Mouse (Mus musculus): ENCODE measurements at regions not wholly inside any gene's neighbourhood (a gene's known extent, or its start where the extent isn't known, plus 50 kb on each side); places are given as distances from the start of the nearest gene placed in this dataset.

- no peaks in the 10 kb centered on the region for H3K4me1 ChIP-seq (ENCODE audit: control insufficient read depth in 1 of 2, insufficient read depth in 2 of 2, low read length in 2 of 2)
- no peak for DNase-seq (ENCODE audit: low read depth, low spot score)
- H3K79me2 ChIP-seq (ENCODE audit: control insufficient read depth, insufficient read depth, low read length, poor library complexity) = no peaks in the 10 kb centered on the region
- no peaks in the 10 kb centered on the region for H3K27me3 ChIP-seq (ENCODE audit: control insufficient read depth in 1 of 2, insufficient read depth in 2 of 2, low read length in 2 of 2)
- no peak overlapping the region for H3K27ac ChIP-seq (ENCODE audit: control insufficient read depth, low read depth, low read length)
- no peak overlapping the region for H3K4me3 ChIP-seq (ENCODE audit: control insufficient read depth in 1 of 2, insufficient read depth in 1 of 2, low read depth in 2 of 2, low read length in 2 of 2)
- H3K9ac ChIP-seq (ENCODE audit: control insufficient read depth, low read depth, low read length, poor library complexity, severe bottlenecking) = no peak overlapping the region
- no peak for TF ChIP-seq MYB (IDR thresholded peaks at IDR 0.05; ENCODE audit: low read depth, low read length)
- no peak for TF ChIP-seq UBTF (IDR thresholded peaks at IDR 0.05; ENCODE audit: borderline replicate concordance, insufficient read depth, low read depth, low read length)
- TF ChIP-seq ZC3H11A (IDR thresholded peaks at IDR 0.05; ENCODE audit: low read depth, low read length) = no peak
- TF ChIP-seq HCFC1 (IDR thresholded peaks at IDR 0.05; ENCODE audit: low read depth, low read length) = no peak
- TF ChIP-seq POLR2AphosphoS2 (IDR thresholded peaks at IDR 0.05; ENCODE audit: low read length) = no peak
- TF ChIP-seq RAD21 (IDR thresholded peaks at IDR 0.05; ENCODE audit: low read depth, low read length) = no peak
- no peak for TF ChIP-seq EP300 (IDR thresholded peaks at IDR 0.05; ENCODE audit: low read depth in 1 of 2, low read length in 2 of 2)
- no peak for TF ChIP-seq MXI1 (IDR thresholded peaks at IDR 0.05; ENCODE audit: low read depth, low read length)
- no peak for TF ChIP-seq TAL1 (IDR thresholded peaks at IDR 0.05; ENCODE audit: low read length)
- TF ChIP-seq GATA1 (IDR thresholded peaks at IDR 0.05; ENCODE audit: low read depth, low read length) = no peak
- no peak for TF ChIP-seq ZMIZ1 (IDR thresholded peaks at IDR 0.05; ENCODE audit: low read depth, low read length)
- no peak for TF ChIP-seq CHD2 (IDR thresholded peaks at IDR 0.05; ENCODE audit: low read length)
- no peak for TF ChIP-seq SMC3 (IDR thresholded peaks at IDR 0.05; ENCODE audit: low read depth, low read length)
- no peak for TF ChIP-seq ELF1 (IDR thresholded peaks at IDR 0.05; ENCODE audit: low read depth, low read length)
- TF ChIP-seq NELFE (IDR thresholded peaks at IDR 0.05; ENCODE audit: low read depth, low read length) = no peak
- TF ChIP-seq KAT2A (conservative IDR thresholded peaks at IDR 0.05; ENCODE audit: low read depth, low read length) = no peak
- no peak for TF ChIP-seq GABPA (IDR thresholded peaks at IDR 0.05; ENCODE audit: low read depth, low read length)
- no peak for TF ChIP-seq CTCF (IDR thresholded peaks at IDR 0.05 in 2 of 3, conservative IDR thresholded peaks at IDR 0.05 in 1 of 3; ENCODE audit: control insufficient read depth in 1 of 3, insufficient read depth in 1 of 3, low read depth in 2 of 3, low read length in 3 of 3, poor library complexity in 1 of 3, severe bottlenecking in 1 of 3)
- TF ChIP-seq TBP (IDR thresholded peaks at IDR 0.05; ENCODE audit: low read depth, low read length) = no peak
- H3K36me3 ChIP-seq (ENCODE audit: control insufficient read depth in 1 of 2, insufficient read depth in 2 of 2, low read length in 2 of 2) = no peaks in the 10 kb centered on the region
- H3K9me3 ChIP-seq (replicated peaks; ENCODE audit: insufficient read depth, low read length) = no peaks in the 10 kb centered on the region
These were observed 621.9 kb upstream of the Gm19410 start for GRCm38 (mm10) chr8:35143684-35144083.

DNA sequence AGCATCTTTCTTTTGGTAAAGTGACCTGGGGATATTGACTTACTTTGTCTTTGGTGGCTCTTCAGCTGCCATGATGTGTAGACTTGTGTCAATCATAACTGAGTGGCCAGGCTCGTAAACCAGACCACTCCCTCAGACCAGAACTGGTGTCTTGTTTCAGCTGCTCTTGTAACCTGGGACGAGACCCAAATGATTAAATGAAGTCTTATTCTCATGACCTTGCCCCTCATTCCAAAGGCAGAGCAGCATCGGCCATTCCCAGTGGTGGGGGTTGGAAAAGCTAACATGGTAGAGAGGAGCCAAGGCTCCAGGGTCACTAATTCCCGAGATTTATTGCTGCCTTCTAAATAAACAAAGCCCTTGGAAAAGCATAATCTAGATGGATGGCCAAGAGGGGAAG is 621.2 kb upstream of the Gm19410 start:
- no peaks in the 10 kb centered on the region for H3K4me1 ChIP-seq (ENCODE audit: control insufficient read depth in 1 of 2, insufficient read depth in 2 of 2, low read length in 2 of 2)
- no peaks in the 10 kb centered on the region for H3K9me3 ChIP-seq (replicated peaks; ENCODE audit: insufficient read depth, low read length)
- H3K27me3 ChIP-seq (ENCODE audit: control insufficient read depth in 1 of 2, insufficient read depth in 2 of 2, low read length in 2 of 2) = no peaks in the 10 kb centered on the region
- no peak for DNase-seq (ENCODE audit: low read depth, low spot score)
- H3K9ac ChIP-seq (ENCODE audit: control insufficient read depth, low read depth, low read length, poor library complexity, severe bottlenecking) = no peak overlapping the region
- H3K4me3 ChIP-seq (ENCODE audit: control insufficient read depth in 1 of 2, insufficient read depth in 1 of 2, low read depth in 2 of 2, low read length in 2 of 2) = no peak overlapping the region
- no peak for TF ChIP-seq ZKSCAN1 (IDR thresholded peaks at IDR 0.05; ENCODE audit: low read depth, low read length)
- TF ChIP-seq CHD2 (IDR thresholded peaks at IDR 0.05; ENCODE audit: low read length) = no peak
- TF ChIP-seq USF1 (IDR thresholded peaks at IDR 0.05; ENCODE audit: low read depth, low read length) = no peak
- TF ChIP-seq JUND (IDR thresholded peaks at IDR 0.05; ENCODE audit: low read depth, low read length) = no peak
- TF ChIP-seq ETS1 (IDR thresholded peaks at IDR 0.05; ENCODE audit: low read depth, low read length) = no peak
- no peak for TF ChIP-seq MAX (IDR thresholded peaks at IDR 0.05; ENCODE audit: low read length)
- TF ChIP-seq EP300 (IDR thresholded peaks at IDR 0.05; ENCODE audit: low read depth in 1 of 2, low read length in 2 of 2) = no peak
- TF ChIP-seq KAT2A (conservative IDR thresholded peaks at IDR 0.05; ENCODE audit: low read depth, low read length) = no peak
- TF ChIP-seq MYB (IDR thresholded peaks at IDR 0.05; ENCODE audit: low read depth, low read length) = no peak
- TF ChIP-seq E2F4 (IDR thresholded peaks at IDR 0.05; ENCODE audit: borderline replicate concordance, low read depth, low read length) = no peak
- no peak for TF ChIP-seq MAFK (IDR thresholded peaks at IDR 0.05; ENCODE audit: borderline replicate concordance, low read depth, low read length)
- TF ChIP-seq MAZ (IDR thresholded peaks at IDR 0.05; ENCODE audit: low read depth, low read length) = no peak
- TF ChIP-seq BHLHE40 (IDR thresholded peaks at IDR 0.05; ENCODE audit: borderline replicate concordance, low read depth, low read length) = no peak
- TF ChIP-seq ZNF384 (IDR thresholded peaks at IDR 0.05; ENCODE audit: low read depth, low read length) = no peak
- no peak for TF ChIP-seq MYC (IDR thresholded peaks at IDR 0.05; ENCODE audit: low read depth, low read length)
- no peak for TF ChIP-seq NRF1 (IDR thresholded peaks at IDR 0.05; ENCODE audit: insufficient read depth, low read depth, low read length, poor library complexity, severe bottlenecking)
- no peak for TF ChIP-seq UBTF (IDR thresholded peaks at IDR 0.05; ENCODE audit: borderline replicate concordance, insufficient read depth, low read depth, low read length)
- H3K27ac ChIP-seq (ENCODE audit: control insufficient read depth, low read depth, low read length) = no peak overlapping the region
- no peaks in the 10 kb centered on the region for H3K79me2 ChIP-seq (ENCODE audit: control insufficient read depth, insufficient read depth, low read length, poor library complexity)
- no peaks in the 10 kb centered on the region for H3K36me3 ChIP-seq (ENCODE audit: control insufficient read depth in 1 of 2, insufficient read depth in 2 of 2, low read length in 2 of 2)
